Mouse (Mus musculus): ENCODE data around the gene 1700029I15Rik. TPM values are rescaled to one million over a fixed set of nuclear protein-coding genes. Genes with fewer than 3 reads are reported as not detected.
A peak's percentile ranks its signal among the peaks of the same experiment; 100 is the strongest.

1700029I15Rik gene
- polyA plus RNA-seq, 1 experiment from 2014 or later: 4.0 TPM

DNA sequence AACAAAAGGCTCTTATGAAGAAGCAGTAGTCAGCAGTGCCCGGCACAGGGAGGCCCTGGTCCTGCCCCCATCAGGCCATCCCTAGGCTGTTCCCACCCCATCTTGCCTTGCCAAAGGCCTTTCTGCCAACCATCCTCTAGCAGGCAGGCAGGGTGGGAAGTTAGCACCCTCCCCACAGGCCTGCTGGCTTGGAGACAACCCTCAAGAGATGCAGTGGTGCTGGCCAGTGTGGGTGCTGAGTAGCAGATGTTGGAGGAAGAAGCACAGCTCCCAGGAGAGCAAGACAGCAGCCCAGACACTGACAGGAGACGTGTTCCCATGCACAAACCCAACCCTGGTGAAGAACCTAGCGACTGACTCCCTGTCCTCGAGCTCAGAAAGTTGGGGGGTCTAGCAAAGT is 5.3 kb downstream of the 1700029I15Rik start:
- H3K4me1 ChIP-seq: peaks cover 45% of the 10 kb centered on the region
- WGBS: 78% methylated on average over 4 of the region's 4 CpGs
- H3K36me3 ChIP-seq: peaks cover 46% of the 10 kb centered on the region
- H3K9me3 ChIP-seq: no peaks in the 10 kb centered on the region
- peak overlapping the region; percentile 89 for H3K4me2 ChIP-seq
- no peak for ATAC-seq (ENCODE audit: insufficient number of reproducible peaks, insufficient read depth, low FRiP score, low TSS enrichment, low read depth)
- peak overlapping the region; percentile 80 for H3K9ac ChIP-seq
- H3K27ac ChIP-seq: no peak overlapping the region
- no peaks in the 10 kb centered on the region for H3K27me3 ChIP-seq
- no peak overlapping the region; the same call in 1 of the 2 replicates for H3K4me3 ChIP-seq

GRCm38 (mm10) chr2:92388081-92388517 is 5.8 kb downstream of the 1700029I15Rik start:
- no peak for ATAC-seq (ENCODE audit: insufficient number of reproducible peaks, insufficient read depth, low FRiP score, low TSS enrichment, low read depth)
- H3K36me3 ChIP-seq: peaks cover 42% of the 10 kb centered on the region
- H3K9ac ChIP-seq: peak overlapping the region; percentile 80
- 0 out of 2 replicates have a peak overlapping the region, but pooled peaks have one; percentile 22 for H3K27ac ChIP-seq
- H3K4me3 ChIP-seq: peak overlapping the region; percentile 75
- 54% methylated on average over 3 of the region's 3 CpGs for WGBS
- no peaks in the 10 kb centered on the region for H3K27me3 ChIP-seq
- H3K4me1 ChIP-seq: peaks cover 49% of the 10 kb centered on the region
- H3K9me3 ChIP-seq: no peaks in the 10 kb centered on the region
- peak overlapping the region; percentile 89 for H3K4me2 ChIP-seq

GRCm38 (mm10) chr2:92388891-92389641 is 6.7 kb downstream of the 1700029I15Rik start:
- peak overlapping the region; percentile 75 for H3K4me3 ChIP-seq
- no peaks in the 10 kb centered on the region for H3K27me3 ChIP-seq
- H3K4me2 ChIP-seq: peak overlapping the region; percentile 89
- no peaks in the 10 kb centered on the region for H3K9me3 ChIP-seq
- H3K36me3 ChIP-seq: peaks cover 32% of the 10 kb centered on the region
- WGBS: under 1% methylated on average over 55 of the region's 62 CpGs
- peak; percentile 84 for ATAC-seq (ENCODE audit: insufficient number of reproducible peaks, insufficient read depth, low FRiP score, low TSS enrichment, low read depth)
- H3K4me1 ChIP-seq: peaks cover 49% of the 10 kb centered on the region
- peak overlapping the region; percentile 80 for H3K9ac ChIP-seq
- peak overlapping the region; percentile 89 for H3K27ac ChIP-seq

GRCm38 (mm10) chr2:92389645-92390044 is 7.3 kb downstream of the 1700029I15Rik start:
- Histone ChIP-seq H3K9me3 (no peaks in the 10 kb centered on the region), H3K4me1 (peaks cover 49% of the 10 kb centered on the region), H3K4me3 (peak overlapping the region; percentile 75), H3K27me3 (no peaks in the 10 kb centered on the region), H3K27ac (peak overlapping the region; percentile 89), H3K36me3 (peaks cover 26% of the 10 kb centered on the region), H3K4me2 (peak overlapping the region; percentile 89), H3K9ac (peak overlapping the region; percentile 80)
- ATAC-seq (ENCODE audit: insufficient number of reproducible peaks, insufficient read depth, low FRiP score, low TSS enrichment, low read depth): peak; percentile 6; the same call in 1 of the 2 replicates
- 5% methylated on average over 10 of the region's 10 CpGs for WGBS

DNA sequence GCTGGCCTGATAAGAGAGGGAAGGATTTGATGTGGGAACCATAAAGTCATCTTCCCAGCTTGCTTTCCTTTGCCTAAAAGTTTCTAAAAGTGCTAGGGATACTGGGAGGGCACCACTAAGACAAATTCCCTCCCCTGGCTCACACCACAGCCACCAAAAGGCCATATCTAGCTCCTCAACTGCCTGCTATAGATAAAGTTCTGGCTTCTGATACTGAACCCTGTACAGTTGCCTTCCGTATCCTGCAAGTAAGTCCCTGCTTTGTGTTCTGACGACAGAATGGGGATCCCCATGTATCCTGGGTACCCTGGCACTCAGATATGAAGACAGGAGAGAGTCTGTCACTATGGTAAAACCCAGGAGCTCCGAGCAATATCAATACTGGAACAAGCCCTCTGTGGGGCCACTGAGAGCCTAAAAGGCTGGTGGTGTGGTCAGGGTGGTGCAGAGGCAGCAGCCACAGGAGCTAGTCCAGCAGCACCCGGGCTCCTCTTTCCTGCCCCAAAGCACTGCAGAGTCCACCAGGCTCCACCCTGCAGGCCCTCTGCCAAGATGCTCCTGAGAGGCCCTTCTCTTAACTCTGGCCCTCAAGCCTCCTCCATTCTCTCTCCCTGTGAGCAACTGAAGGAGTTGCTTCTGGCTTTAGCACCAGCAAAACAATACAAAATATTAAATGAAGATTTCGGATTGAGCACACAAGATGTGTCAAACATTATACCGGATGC is 8.0 kb downstream of the 1700029I15Rik start:
- peak overlapping the region; percentile 89; the same call in 1 of the 2 replicates for H3K27ac ChIP-seq
- H3K9ac ChIP-seq: no peak overlapping the region
- H3K4me1 ChIP-seq: peaks cover 49% of the 10 kb centered on the region
- 0 out of 2 replicates have a peak overlapping the region, but pooled peaks have one; percentile 75 for H3K4me3 ChIP-seq
- peaks cover 19% of the 10 kb centered on the region for H3K36me3 ChIP-seq
- H3K27me3 ChIP-seq: no peaks in the 10 kb centered on the region
- H3K4me2 ChIP-seq: peak overlapping the region; percentile 89; the same call in 1 of the 2 replicates
- no peak for ATAC-seq (ENCODE audit: insufficient number of reproducible peaks, insufficient read depth, low FRiP score, low TSS enrichment, low read depth)
- 80% methylated on average over 6 of the region's 6 CpGs for WGBS
- H3K9me3 ChIP-seq: no peaks in the 10 kb centered on the region

DNA sequence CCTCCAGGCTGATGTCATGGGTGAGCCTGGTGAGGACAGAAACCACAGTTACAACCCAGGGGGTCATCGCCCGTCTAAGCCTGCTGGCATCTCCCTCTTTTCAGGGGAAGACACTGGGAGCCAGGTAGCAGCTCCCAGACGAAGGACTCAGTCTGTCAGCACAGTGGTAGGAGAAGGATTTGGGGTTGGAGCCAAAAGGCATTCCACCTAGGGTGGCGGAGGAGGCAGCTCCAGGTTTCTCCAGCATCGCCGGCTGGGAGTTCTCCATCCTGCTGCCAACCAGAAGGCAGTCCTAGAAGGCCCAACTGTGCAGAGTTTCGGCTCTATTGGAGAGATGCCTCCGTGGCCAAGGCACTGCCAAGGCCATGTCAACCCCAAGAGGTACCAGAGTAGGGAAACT is 8.8 kb downstream of the 1700029I15Rik start:
- H3K4me3 ChIP-seq: no peak overlapping the region
- H3K4me2 ChIP-seq: no peak overlapping the region
- WGBS: 88% methylated on average over 8 of the region's 8 CpGs
- peaks cover 12% of the 10 kb centered on the region for H3K36me3 ChIP-seq
- no peak for ATAC-seq (ENCODE audit: insufficient number of reproducible peaks, insufficient read depth, low FRiP score, low TSS enrichment, low read depth)
- no peaks in the 10 kb centered on the region for H3K27me3 ChIP-seq
- peaks cover 49% of the 10 kb centered on the region for H3K4me1 ChIP-seq
- no peak overlapping the region for H3K27ac ChIP-seq
- no peak overlapping the region for H3K9ac ChIP-seq
- no peaks in the 10 kb centered on the region for H3K9me3 ChIP-seq

GRCm38 (mm10) chr2:92391703-92392317 is 9.5 kb downstream of the 1700029I15Rik start:
- WGBS: 27% methylated on average over 11 of the region's 11 CpGs
- no peak for ATAC-seq (ENCODE audit: insufficient number of reproducible peaks, insufficient read depth, low FRiP score, low TSS enrichment, low read depth)
- H3K36me3 ChIP-seq: peaks cover 5% of the 10 kb centered on the region
- H3K9me3 ChIP-seq: no peaks in the 10 kb centered on the region
- H3K27ac ChIP-seq: peak overlapping the region; percentile 74
- H3K27me3 ChIP-seq: no peaks in the 10 kb centered on the region
- H3K4me2 ChIP-seq: peak overlapping the region; percentile 66
- H3K9ac ChIP-seq: peak overlapping the region; percentile 71
- H3K4me1 ChIP-seq: peaks cover 49% of the 10 kb centered on the region
- peak overlapping the region; percentile 40 for H3K4me3 ChIP-seq

- Histone ChIP-seq H3K4me2 (peak overlapping the region; percentile 66), H3K36me3 (no peaks in the 10 kb centered on the region), H3K9ac (peak overlapping the region; percentile 71), H3K9me3 (no peaks in the 10 kb centered on the region), H3K27me3 (no peaks in the 10 kb centered on the region), H3K4me1 (peaks cover 47% of the 10 kb centered on the region), H3K4me3 (peak overlapping the region; percentile 40), H3K27ac (peak overlapping the region; percentile 74)
- 2% methylated on average over 26 of the region's 26 CpGs for WGBS
- no peak for ATAC-seq (ENCODE audit: insufficient number of reproducible peaks, insufficient read depth, low FRiP score, low TSS enrichment, low read depth)
Measured at GRCm38 (mm10) chr2:92392318-92393264, 10.3 kb downstream of the 1700029I15Rik start.

DNA sequence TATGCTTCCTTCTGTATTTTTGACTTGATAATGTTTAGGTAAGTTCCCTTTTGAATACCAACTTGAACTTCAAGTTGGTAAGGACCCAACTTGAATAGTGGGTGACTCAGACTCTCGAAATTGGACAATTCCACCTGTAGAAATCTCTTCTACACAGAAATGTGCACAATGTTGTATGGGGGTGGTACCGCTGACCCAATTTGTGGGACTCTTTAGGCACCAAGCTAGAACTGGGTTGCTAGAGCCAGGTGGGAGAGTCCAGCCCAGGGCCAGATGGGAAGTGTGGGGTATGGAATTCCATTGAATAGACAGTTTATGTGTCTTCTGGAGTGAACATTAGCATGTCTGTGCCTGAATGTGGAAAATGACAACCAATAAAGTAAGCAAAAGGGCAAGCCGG is 13.2 kb downstream of the 1700029I15Rik start:
- no peaks in the 10 kb centered on the region for H3K36me3 ChIP-seq
- H3K9me3 ChIP-seq: no peaks in the 10 kb centered on the region
- WGBS: 83% methylated on average over 3 of the region's 3 CpGs
- no peak for ATAC-seq (ENCODE audit: insufficient number of reproducible peaks, insufficient read depth, low FRiP score, low TSS enrichment, low read depth)
- H3K27ac ChIP-seq: no peak overlapping the region
- H3K27me3 ChIP-seq: peaks cover 7% of the 10 kb centered on the region
- no peak overlapping the region for H3K9ac ChIP-seq
- H3K4me2 ChIP-seq: no peak overlapping the region
- H3K4me1 ChIP-seq: peaks cover 23% of the 10 kb centered on the region
- no peak overlapping the region for H3K4me3 ChIP-seq

DNA sequence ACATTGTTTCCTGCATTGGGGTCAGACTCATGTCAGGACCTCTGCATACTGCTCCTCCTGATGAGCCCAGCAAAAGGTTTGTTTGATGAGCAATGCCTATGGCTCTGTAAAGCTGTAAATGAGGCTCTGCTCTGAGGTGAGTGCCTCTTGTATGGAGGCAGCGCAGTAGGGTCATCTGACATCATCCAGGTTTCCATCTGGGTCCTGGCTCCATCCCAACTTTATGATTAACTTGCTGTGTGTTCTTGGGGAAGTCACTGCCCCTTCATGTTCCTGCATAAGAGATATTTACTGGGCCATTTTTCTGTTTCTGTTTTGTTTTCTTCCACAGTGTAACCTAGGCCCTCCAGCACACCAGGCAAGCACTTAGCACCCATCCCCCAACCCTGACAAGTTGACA is 15.1 kb downstream of the 1700029I15Rik start:
- Histone ChIP-seq H3K9ac (no peak overlapping the region), H3K27me3 (peaks cover 17% of the 10 kb centered on the region), H3K4me3 (no peak overlapping the region), H3K9me3 (no peaks in the 10 kb centered on the region), H3K36me3 (no peaks in the 10 kb centered on the region), H3K4me2 (no peak overlapping the region), H3K27ac (no peak overlapping the region), H3K4me1 (peaks cover 15% of the 10 kb centered on the region)
- 77% methylated on average over 1 of the region's 1 CpGs for whole genome bisulfite sequencing
- ATAC-seq (ENCODE audit: insufficient number of reproducible peaks, insufficient read depth, low FRiP score, low TSS enrichment, low read depth): no peak
